Mouse (Mus musculus) stomach, postnatal 0 days (tissue): ENCODE results near the gene Olfr286. TPM values are rescaled to one million over a fixed set of nuclear protein-coding genes. Genes with fewer than 3 reads are reported as not detected.

ENCODE experiments used
- ATAC-seq: fragments of 200-750 bp; cut with Nextera tagmentation; 2 replicates; pipeline ENCODE4 v1.8.0; 2017; ENCODE audit not compliant: low FRiP score, low TSS enrichment
- DNase-seq: peaks from one replicate; pipeline ENCODE4 v3.0.0-alpha.2; 2016; ENCODE audit warnings: low spot score
- H3K27ac ChIP-seq: fragments of 300-500 bp; sonication (generic); replicated peaks from 2 replicates; pipeline ENCODE4 v1.5.1; 2014; ENCODE audit warnings: mild to moderate bottlenecking, control low read depth
- H3K27me3 ChIP-seq: fragments of 300-500 bp; sonication (generic); 2 replicates; pipeline ENCODE4 v1.6.1; 2014; ENCODE audit warnings: low read length; ENCODE audit not compliant: control insufficient read depth, insufficient read depth
- H3K36me3 ChIP-seq: fragments of 300-500 bp; sonication (generic); 2 replicates; pipeline ENCODE4 v1.6.1; 2014; ENCODE audit warnings: low read length, mixed read lengths; ENCODE audit not compliant: control insufficient read depth, insufficient read depth
- H3K4me1 ChIP-seq: fragments of 300-500 bp; sonication (generic); replicated peaks from 2 replicates; pipeline ENCODE4 v1.6.1; 2014; ENCODE audit warnings: antibody characterized with exemption; ENCODE audit not compliant: control insufficient read depth, insufficient read depth
- H3K4me2 ChIP-seq: fragments of 300-500 bp; sonication (generic); replicated peaks from 2 replicates; pipeline ENCODE4 v1.6.1; 2014; ENCODE audit warnings: low read depth, mild to moderate bottlenecking, control low read depth, moderate library complexity
- H3K4me3 ChIP-seq: fragments of 300-500 bp; sonication (generic); 2 replicates; pipeline ENCODE4 v1.5.1; 2014; ENCODE audit warnings: low read depth, low read length, control low read depth
- H3K9ac ChIP-seq: fragments of 300-500 bp; sonication (generic); 2 replicates; pipeline ENCODE4 v1.6.1; 2014; ENCODE audit warnings: mild to moderate bottlenecking, low read length, control low read depth, mixed read lengths
- H3K9me3 ChIP-seq: fragments of 300-500 bp; sonication (generic); 2 replicates; pipeline ENCODE4 v1.6.1; 2016; ENCODE audit warnings: low read length; ENCODE audit not compliant: control insufficient read depth
- CTCF ChIP-seq: IDR thresholded peaks from 2 replicates; pipeline ENCODE4 v1.5.1; 2016; ENCODE audit warnings: antibody characterized with exemption, low read depth, mild to moderate bottlenecking, moderate library complexity
- EP300 ChIP-seq: optimal IDR thresholded peaks from 2 replicates; pipeline ENCODE3; 2016; ENCODE audit warnings: antibody characterized with exemption
- WGBS: fragments of 180-500 bp; shearing (Covaris S2); extraction: QIAGEN DNeasy Blood & Tissue Kit; methylation state at CpG from one replicate; pipeline ENCODE4 v1.1.7; 2014; 5-methylcytosine and 5-hydroxymethylcytosine counted together
- polyA plus RNA-seq: library from polyadenylated mRNA; unstranded; fragments of >200 nt; fragmentation: Nextera tagmentation; extraction: Ambion mirVana; gene quantifications from 2 replicates; pipeline ENCODE4 v1.2.1, GENCODE M21; 2015

Gene Olfr286
- polyA plus RNA-seq, result not detected in 2 replicates

- no peaks in the 10 kb centered on the region for H3K4me1 ChIP-seq
- WGBS, result 74% methylated on average over 4 of the region's 4 CpGs
- H3K36me3 ChIP-seq, result no peaks in the 10 kb centered on the region
- no peak for ATAC-seq
- H3K27ac ChIP-seq, result no peak within 1 kb of the TSS
- no peak for DNase-seq
- TF ChIP-seq EP300, result no peak
- no peak for TF ChIP-seq CTCF
- H3K4me3 ChIP-seq, result no peak within 1 kb of the TSS
- H3K9ac ChIP-seq, result no peak within 1 kb of the TSS
- no peaks in the 10 kb centered on the region for H3K9me3 ChIP-seq
- H3K27me3 ChIP-seq, result no peaks in the 10 kb centered on the region
- no peak within 1 kb of the TSS for H3K4me2 ChIP-seq
These were observed at the start of gene Olfr286 for GRCm38 (mm10) chr15:98234350-98234749. Olfr286 (minus strand) TSS chr15:98234450.

GRCm38 (mm10) chr15:98257776-98258175 is 23.5 kb upstream of the Olfr286 start:
- no peak for ATAC-seq
- H3K36me3 ChIP-seq, result no peaks in the 10 kb centered on the region
- TF ChIP-seq EP300 (no peak), CTCF (no peak)
- no peak for DNase-seq
- 87% methylated on average over 7 of the region's 7 CpGs for WGBS
- no peaks in the 10 kb centered on the region for H3K27me3 ChIP-seq
- H3K4me1 ChIP-seq, result no peaks in the 10 kb centered on the region
- H3K4me2 ChIP-seq, result no peak overlapping the region
- no peak overlapping the region for H3K4me3 ChIP-seq
- H3K27ac ChIP-seq, result no peak overlapping the region
- no peak overlapping the region for H3K9ac ChIP-seq
- no peaks in the 10 kb centered on the region; the same call in 1 of the 2 replicates for H3K9me3 ChIP-seq

GRCm38 (mm10) chr15:98257193-98257592 is 22.9 kb upstream of the Olfr286 start, which contains the start of gene H1fnt:
H1fnt (minus strand) TSS chr15:98257293.
- no peak for ATAC-seq
- H3K27me3 ChIP-seq, result no peaks in the 10 kb centered on the region
- no peak within 1 kb of the TSS for H3K27ac ChIP-seq
- WGBS, result 85% methylated on average over 8 of the region's 8 CpGs
- H3K4me1 ChIP-seq, result no peaks in the 10 kb centered on the region
- H3K4me3 ChIP-seq, result no peak within 1 kb of the TSS
- H3K36me3 ChIP-seq, result no peaks in the 10 kb centered on the region
- no peaks in the 10 kb centered on the region; the same call in 1 of the 2 replicates for H3K9me3 ChIP-seq
- TF ChIP-seq EP300 (no peak), CTCF (no peak)
- no peak within 1 kb of the TSS for H3K9ac ChIP-seq
- no peak within 1 kb of the TSS for H3K4me2 ChIP-seq
- no peak for DNase-seq

GRCm38 (mm10) chr15:98256271-98256670 is 22.0 kb upstream of the Olfr286 start:
- no peaks in the 10 kb centered on the region for H3K27me3 ChIP-seq
- H3K27ac ChIP-seq, result no peak overlapping the region
- no peaks in the 10 kb centered on the region for H3K36me3 ChIP-seq
- H3K4me2 ChIP-seq, result no peak overlapping the region
- TF ChIP-seq CTCF (no peak), EP300 (no peak)
- DNase-seq (no peak), ATAC-seq (no peak)
- H3K9ac ChIP-seq, result no peak overlapping the region
- WGBS, result 95% methylated on average over 13 of the region's 13 CpGs
- no peak overlapping the region for H3K4me3 ChIP-seq
- no peaks in the 10 kb centered on the region for H3K4me1 ChIP-seq
- no peaks in the 10 kb centered on the region; the same call in 1 of the 2 replicates for H3K9me3 ChIP-seq

- H3K27ac ChIP-seq, result no peak overlapping the region
- no peaks in the 10 kb centered on the region for H3K36me3 ChIP-seq
- no peak for TF ChIP-seq CTCF
- TF ChIP-seq EP300, result no peak
- no peak overlapping the region for H3K9ac ChIP-seq
- no peaks in the 10 kb centered on the region for H3K9me3 ChIP-seq
- H3K27me3 ChIP-seq, result no peaks in the 10 kb centered on the region
- ATAC-seq, result no peak
- H3K4me3 ChIP-seq, result no peak overlapping the region
- H3K4me1 ChIP-seq, result no peaks in the 10 kb centered on the region
- DNase-seq, result no peak
- no peak overlapping the region for H3K4me2 ChIP-seq
- WGBS, result 90% methylated on average over 4 of the region's 4 CpGs
These were observed 1.2 kb upstream of the Olfr286 start for GRCm38 (mm10) chr15:98235442-98235841.

- Histone ChIP-seq H3K4me3 (no peak overlapping the region), H3K9me3 (no peaks in the 10 kb centered on the region), H3K36me3 (no peaks in the 10 kb centered on the region), H3K27me3 (no peaks in the 10 kb centered on the region), H3K27ac (no peak overlapping the region), H3K9ac (no peak overlapping the region), H3K4me2 (no peak overlapping the region), H3K4me1 (no peaks in the 10 kb centered on the region)
- ATAC-seq (no peak), DNase-seq (no peak)
- no peak for TF ChIP-seq CTCF
- WGBS, result 78% methylated on average over 7 of the region's 7 CpGs
These were observed 8.2 kb downstream of the Olfr286 start for GRCm38 (mm10) chr15:98226096-98226495.
